Mouse (Mus musculus) bone marrow macrophage, adult 2 months (primary cell): ENCODE data around the gene Gm10322.

Source experiments
- CTCF ChIP-seq: IDR thresholded peaks from 2 replicates; pipeline ENCODE4 v1.5.1; 2012; ENCODE audit warnings: low read depth, mild to moderate bottlenecking, low read length, moderate library complexity
- POLR2A ChIP-seq: IDR thresholded peaks from 2 replicates; pipeline ENCODE4 v1.6.1; 2012; ENCODE audit warnings: mild to moderate bottlenecking, low read depth, low read length, borderline replicate concordance

DNA sequence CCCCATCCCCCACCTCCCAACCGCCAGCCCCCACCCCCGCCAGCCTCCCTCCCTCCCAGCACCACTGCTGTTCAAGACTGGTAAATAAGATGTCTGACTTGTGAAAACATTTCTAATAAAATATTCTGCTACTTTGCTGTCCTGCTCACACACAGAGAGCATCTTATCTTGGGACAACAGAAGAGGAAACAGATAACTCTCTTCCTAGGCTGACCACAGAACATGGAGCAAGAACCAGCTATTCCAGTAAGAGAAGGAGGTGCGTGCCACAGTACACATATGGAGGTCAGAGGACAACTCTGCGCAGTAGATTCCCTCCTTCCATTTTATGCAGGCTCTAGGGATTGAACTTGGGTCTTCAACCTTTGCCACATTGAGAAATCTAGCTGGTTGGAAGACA lies 44.6 kb upstream of the Gm10322 start:
- TF ChIP-seq CTCF, result no peak
- no peak for TF ChIP-seq POLR2A
